Mouse (Mus musculus) midbrain, postnatal 0 days (tissue): ENCODE measurements around the gene Tmem106b. TPM values are rescaled to one million over a fixed set of nuclear protein-coding genes. Genes with fewer than 3 reads are reported as not detected.

Source experiments
- ATAC-seq: fragments of 200-750 bp; cut with Nextera tagmentation; 2 replicates; pipeline ENCODE4 v1.8.0; 2017; ENCODE audit warnings: moderate number of reproducible peaks, mild to moderate bottlenecking, moderate TSS enrichment, moderate library complexity; ENCODE audit not compliant: low FRiP score
- DNase-seq: peaks from one replicate; pipeline ENCODE4 v3.0.0-alpha.2; 2015; ENCODE audit warnings: low spot score
- H3K27ac ChIP-seq: fragments of 300-500 bp; sonication (generic); 2 replicates; pipeline ENCODE4 v1.5.1; 2014; ENCODE audit warnings: low read depth, mild to moderate bottlenecking, low read length, mixed read lengths
- H3K27me3 ChIP-seq: fragments of 300-500 bp; sonication (generic); 2 replicates; pipeline ENCODE4 v1.6.1; 2014; ENCODE audit warnings: low read length, control low read depth, mixed read lengths; ENCODE audit not compliant: insufficient read depth
- H3K36me3 ChIP-seq: fragments of 300-500 bp; sonication (generic); 2 replicates; pipeline ENCODE4 v1.6.1; 2014; ENCODE audit warnings: low read length, control low read depth, mixed read lengths; ENCODE audit not compliant: insufficient read depth
- H3K4me1 ChIP-seq: fragments of 300-500 bp; sonication (generic); 2 replicates; pipeline ENCODE4 v1.6.1; 2014; ENCODE audit warnings: mild to moderate bottlenecking, control low read depth, antibody characterized with exemption, low read length, mixed read lengths; ENCODE audit not compliant: insufficient read depth
- H3K4me2 ChIP-seq: fragments of 300-500 bp; sonication (generic); 2 replicates; pipeline ENCODE4 v1.6.1; 2014; ENCODE audit warnings: low read depth, mild to moderate bottlenecking, low read length, mixed read lengths; ENCODE audit not compliant: poor library complexity, severe bottlenecking
- H3K4me3 ChIP-seq: fragments of 300-500 bp; sonication (generic); 2 replicates; pipeline ENCODE4 v1.5.1; 2014; ENCODE audit warnings: low read depth, mild to moderate bottlenecking, low read length, moderate library complexity
- H3K9ac ChIP-seq: fragments of 300-500 bp; sonication (generic); replicated peaks from 2 replicates; pipeline ENCODE4 v1.6.1; 2014; ENCODE audit warnings: mild to moderate bottlenecking, low read length, moderate library complexity, mixed read lengths; ENCODE audit not compliant: poor library complexity, severe bottlenecking
- H3K9me3 ChIP-seq: fragments of 300-500 bp; sonication (generic); 2 replicates; pipeline ENCODE4 v1.6.1; 2016; ENCODE audit warnings: low read length, control low read depth
- CTCF ChIP-seq: IDR thresholded peaks from 2 replicates; pipeline ENCODE4 v1.5.1; 2016; ENCODE audit warnings: antibody characterized with exemption, mild to moderate bottlenecking
- WGBS: fragments of 180-500 bp; shearing (Covaris S2); extraction: QIAGEN DNeasy Blood & Tissue Kit; methylation state at CpG from one replicate; pipeline ENCODE4 v1.1.7; 2014; 5-methylcytosine and 5-hydroxymethylcytosine counted together
- polyA plus RNA-seq: library from polyadenylated mRNA; unstranded; fragments of >200 nt; fragmentation: Nextera tagmentation; extraction: Ambion mirVana; gene quantifications from 2 replicates; pipeline ENCODE4 v1.2.1, GENCODE M21; 2015
- total RNA-seq: library from RNA; depleted of rRNA; stranded (reverse); fragments of >200 nt; gene quantifications from 2 replicates; pipeline ENCODE4 v1.2.3, GENCODE M21; 2014; rRNA removed

The Tmem106b gene
- total and polyA plus RNA-seq, 2 experiments from 2014 or later = 37.9 to 94.0 TPM

DNA sequence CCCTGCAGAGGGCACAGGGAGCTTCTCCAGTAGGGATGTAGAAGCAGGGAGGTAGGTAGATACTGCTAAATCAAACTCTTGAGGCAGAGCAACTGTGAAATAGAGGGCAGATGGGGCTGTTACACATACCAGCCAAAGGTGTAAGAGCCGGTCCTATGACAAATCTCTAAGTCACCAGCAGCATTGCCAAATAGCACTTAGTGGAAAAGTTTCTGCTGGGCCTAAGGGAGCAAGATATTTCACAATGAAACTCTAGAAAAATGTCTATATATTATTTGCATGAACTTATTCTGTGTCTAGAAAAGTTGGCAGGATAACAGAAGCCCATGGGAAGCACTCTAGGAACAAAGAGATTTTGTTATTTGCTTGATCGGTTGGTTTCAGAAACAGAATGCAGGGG, 4.3 kb downstream of the Tmem106b start:
- TF ChIP-seq CTCF = no peak
- WGBS = 78% methylated on average over 2 of the region's 2 CpGs
- no peaks in the 10 kb centered on the region for H3K9me3 ChIP-seq
- no peak for ATAC-seq
- peaks cover 4% of the 10 kb centered on the region; the same call in 1 of the 2 replicates for H3K4me1 ChIP-seq
- H3K27me3 ChIP-seq = no peaks in the 10 kb centered on the region
- DNase-seq = no peak
- H3K4me3 ChIP-seq = no peak overlapping the region
- no peak overlapping the region for H3K9ac ChIP-seq
- H3K4me2 ChIP-seq = no peak overlapping the region
- H3K36me3 ChIP-seq = peaks cover 19% of the 10 kb centered on the region
- H3K27ac ChIP-seq = no peak overlapping the region

DNA sequence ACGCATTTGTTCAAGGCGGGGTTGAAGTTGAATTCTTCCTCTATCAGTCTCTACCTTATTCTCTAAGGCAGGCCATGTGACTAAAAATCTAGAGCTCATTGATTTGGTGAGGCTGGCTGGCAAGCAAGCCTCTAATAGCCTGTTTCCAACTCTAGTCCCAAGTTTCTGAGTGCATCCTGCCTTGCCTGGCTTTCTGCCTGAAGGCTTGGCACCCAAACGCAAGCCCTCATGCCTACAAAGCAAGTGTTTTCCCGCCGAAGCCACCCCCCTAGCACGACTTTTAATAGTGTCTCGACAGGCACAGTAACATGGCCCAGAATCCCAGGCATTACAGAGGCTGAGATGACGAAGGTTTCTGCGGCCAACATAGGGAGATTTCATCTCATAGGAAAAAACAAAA, 13.3 kb downstream of the Tmem106b start:
- TF ChIP-seq CTCF = no peak
- H3K4me3 ChIP-seq = no peak overlapping the region
- DNase-seq (peak; percentile 32), ATAC-seq (no peak)
- H3K36me3 ChIP-seq = peaks cover 47% of the 10 kb centered on the region
- 77% methylated on average over 9 of the region's 9 CpGs for WGBS
- H3K9ac ChIP-seq = no peak overlapping the region
- no peak overlapping the region for H3K4me2 ChIP-seq
- H3K27me3 ChIP-seq = no peaks in the 10 kb centered on the region
- H3K27ac ChIP-seq = no peak overlapping the region
- no peaks in the 10 kb centered on the region for H3K4me1 ChIP-seq
- no peaks in the 10 kb centered on the region for H3K9me3 ChIP-seq

DNA sequence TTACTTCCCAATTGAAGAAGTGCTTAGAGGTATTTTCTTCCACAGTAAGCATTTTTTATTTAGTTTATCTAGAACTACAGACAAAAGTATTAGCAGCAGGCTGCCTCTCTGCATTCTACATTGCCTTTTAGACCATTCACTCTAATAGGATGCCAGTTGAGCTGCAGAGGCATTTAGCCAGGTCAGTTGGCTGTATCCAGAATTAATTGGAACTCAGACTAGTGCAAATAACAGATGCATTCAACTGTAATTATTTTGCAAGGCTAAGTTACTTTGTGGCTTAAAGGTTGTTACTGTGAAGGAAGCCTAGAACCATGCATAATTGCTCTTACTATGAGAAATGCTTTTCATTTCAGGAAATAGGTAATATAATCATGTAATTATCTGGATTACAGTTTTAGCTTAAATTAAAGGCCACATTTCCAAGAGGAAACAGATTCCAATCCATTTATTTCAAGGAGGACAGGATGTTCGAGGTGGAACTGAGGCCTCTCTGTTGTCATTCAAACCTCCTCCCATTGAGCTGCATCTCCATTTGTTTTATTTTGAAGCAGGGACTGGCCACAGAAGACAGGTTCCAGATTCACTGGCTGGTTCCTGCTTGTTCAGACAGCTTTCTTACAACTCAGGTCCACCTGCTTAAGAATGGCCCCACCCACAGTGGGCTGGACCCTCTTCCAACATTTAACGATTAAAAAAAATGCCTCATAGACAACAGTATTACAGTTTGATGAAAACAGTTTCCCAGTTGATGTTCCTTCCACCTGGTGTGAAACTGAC, 27.3 kb downstream of the Tmem106b start:
- H3K27ac ChIP-seq = no peak overlapping the region
- H3K4me3 ChIP-seq = no peak overlapping the region
- ATAC-seq (no peak), DNase-seq (peak; percentile 40)
- H3K4me1 ChIP-seq = no peaks in the 10 kb centered on the region
- H3K9ac ChIP-seq = no peak overlapping the region
- no peaks in the 10 kb centered on the region for H3K9me3 ChIP-seq
- H3K27me3 ChIP-seq = no peaks in the 10 kb centered on the region
- TF ChIP-seq CTCF = no peak
- no peak overlapping the region for H3K4me2 ChIP-seq
- 82% methylated on average over 2 of the region's 2 CpGs for WGBS
- H3K36me3 ChIP-seq = no peaks in the 10 kb centered on the region

DNA sequence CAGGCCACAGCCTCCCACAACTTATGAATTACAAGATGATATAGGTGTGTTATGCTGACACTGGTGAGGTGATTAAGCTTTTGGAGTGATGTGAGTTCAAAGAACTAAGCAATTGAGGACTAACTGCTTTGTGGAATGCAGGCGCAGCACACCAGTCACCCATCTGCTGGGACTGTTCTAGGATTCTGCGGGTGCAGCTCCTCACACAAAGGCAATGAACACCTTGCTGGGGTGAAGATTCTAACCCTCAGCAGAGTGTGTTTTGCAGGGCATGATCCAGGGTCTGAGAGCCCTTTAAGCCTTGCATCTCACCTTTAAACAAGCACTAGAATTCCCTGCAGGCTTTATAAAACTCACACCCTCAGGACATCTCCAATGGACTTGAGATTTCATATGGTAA, 30.6 kb downstream of the Tmem106b start:
- H3K4me3 ChIP-seq = no peak overlapping the region
- H3K4me2 ChIP-seq = no peak overlapping the region
- ATAC-seq (no peak), DNase-seq (no peak)
- H3K9me3 ChIP-seq = no peaks in the 10 kb centered on the region
- WGBS = 96% methylated on average over 2 of the region's 2 CpGs
- TF ChIP-seq CTCF = no peak
- H3K36me3 ChIP-seq = no peaks in the 10 kb centered on the region
- H3K27me3 ChIP-seq = no peaks in the 10 kb centered on the region
- no peaks in the 10 kb centered on the region for H3K4me1 ChIP-seq
- H3K27ac ChIP-seq = no peak overlapping the region
- no peak overlapping the region for H3K9ac ChIP-seq

DNA sequence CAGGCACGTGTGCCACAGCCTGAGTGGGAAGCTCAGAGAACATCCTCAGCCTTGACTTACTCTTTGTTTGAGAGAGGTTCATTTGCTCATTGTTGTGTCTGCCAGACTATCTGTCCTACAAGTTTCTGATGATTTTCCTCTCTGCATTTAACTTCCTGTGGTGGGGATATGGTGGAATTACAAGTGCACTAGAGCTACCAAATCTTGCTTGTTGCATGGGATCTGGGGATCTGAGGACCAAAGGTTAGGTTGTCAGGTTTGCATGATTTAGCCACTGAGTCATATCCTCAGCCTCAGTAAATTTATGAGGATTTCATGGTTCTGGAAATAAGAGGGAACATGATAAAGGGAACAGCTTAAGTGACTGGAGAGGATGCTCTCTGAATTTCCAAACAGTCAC, 39.1 kb downstream of the Tmem106b start:
- no peak for TF ChIP-seq CTCF
- WGBS = 69% methylated on average over 1 of the region's 1 CpGs
- ATAC-seq = no peak

DNA sequence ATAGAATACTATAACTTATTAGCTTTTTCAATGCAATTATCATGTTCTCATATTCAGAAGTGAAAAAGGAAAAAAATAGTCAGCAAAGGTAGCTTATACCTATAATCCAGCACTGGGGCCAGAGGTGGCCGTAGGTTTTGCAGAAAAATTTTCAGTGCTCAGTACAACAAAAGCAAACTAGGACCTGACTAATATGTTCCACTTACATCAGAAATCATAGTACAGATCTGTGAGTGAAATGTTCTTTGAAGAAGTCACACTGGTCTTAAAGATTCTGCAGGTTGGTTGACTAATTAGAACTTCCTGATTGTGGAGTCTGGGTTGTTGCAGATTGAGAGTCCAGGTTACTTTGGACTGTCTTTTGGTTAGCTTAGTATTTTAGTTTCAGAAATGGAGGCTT, 67.7 kb downstream of the Tmem106b start:
- no peak for DNase-seq
- Histone ChIP-seq H3K27ac (no peak overlapping the region), H3K4me1 (no peaks in the 10 kb centered on the region), H3K9ac (no peak overlapping the region), H3K27me3 (no peaks in the 10 kb centered on the region), H3K36me3 (no peaks in the 10 kb centered on the region), H3K4me3 (no peak overlapping the region), H3K9me3 (no peaks in the 10 kb centered on the region), H3K4me2 (no peak overlapping the region)
- ATAC-seq = no peak
- WGBS = 96% methylated on average over 1 of the region's 1 CpGs
- no peak for TF ChIP-seq CTCF

More for the DNA sequence above, 39.1 kb downstream of the Tmem106b start:
- no peak overlapping the region for H3K27ac ChIP-seq
- H3K27me3 ChIP-seq = no peaks in the 10 kb centered on the region
- H3K4me3 ChIP-seq = no peak overlapping the region
- H3K4me1 ChIP-seq = no peaks in the 10 kb centered on the region
- no peak for DNase-seq
- no peak overlapping the region for H3K9ac ChIP-seq
- H3K36me3 ChIP-seq = no peaks in the 10 kb centered on the region
- H3K4me2 ChIP-seq = no peak overlapping the region
- no peaks in the 10 kb centered on the region for H3K9me3 ChIP-seq

Other genes with a start within 250 kb of the Tmem106b start
- 0.09 and 0.38 TPM in 2 replicates for gene Vwde, start 155.2 kb downstream of the Tmem106b start, total RNA-seq
- 0.06 and 0.23 TPM in 2 replicates for gene Vwde, start 155.2 kb downstream of the Tmem106b start, polyA plus RNA-seq